Mouse (Mus musculus) ES-E14 (cell line): ENCODE measurements around the gene Acads. TPM values are rescaled to one million over a fixed set of nuclear protein-coding genes. Genes with fewer than 3 reads are reported as not detected.
A peak's percentile ranks its signal among the peaks of the same experiment; 100 is the strongest.

Experiments used
- DNase-seq: peaks from one replicate; pipeline ENCODE4 v3.0.0-alpha.2; 2013; ENCODE audit warnings: low read depth, low spot score
- H3K27ac ChIP-seq: 2 replicates; pipeline ENCODE4 v1.5.1; 2012; ENCODE audit warnings: low read depth, mild to moderate bottlenecking, low read length, moderate library complexity, mixed read lengths; ENCODE audit not compliant: poor library complexity, insufficient read depth, severe bottlenecking
- H3K36me3 ChIP-seq: 2 replicates; pipeline ENCODE4 v1.6.1; 2012; ENCODE audit warnings: mild to moderate bottlenecking, low read length, moderate library complexity, mixed read lengths; ENCODE audit not compliant: control insufficient read depth, poor library complexity, insufficient read depth, severe bottlenecking
- H3K4me1 ChIP-seq, 2 experiments: fragments of 150-350 bp in 1 of 2; sonication (generic) in 1 of 2; 2 replicates each; pipeline ENCODE4 v1.6.1; 2012; ENCODE audit warnings: low read length in 2 of 2, mild to moderate bottlenecking in 1 of 2, mixed read lengths in 1 of 2; ENCODE audit not compliant: control insufficient read depth in 2 of 2, insufficient read depth in 2 of 2, poor library complexity in 1 of 2
- H3K4me3 ChIP-seq, 2 experiments: fragments of 150-350 bp in 1 of 2; sonication (generic) in 1 of 2; 2 replicates each; pipeline ENCODE4 v1.5.1; 2012; ENCODE audit warnings: low read length in 2 of 2, low read depth in 1 of 2, mild to moderate bottlenecking in 1 of 2, mixed read lengths in 1 of 2; ENCODE audit not compliant: insufficient read depth in 1 of 2, poor library complexity in 1 of 2, severe bottlenecking in 1 of 2
- H3K9ac ChIP-seq: 2 replicates; pipeline ENCODE4 v1.6.1; 2012; ENCODE audit warnings: low read depth, mild to moderate bottlenecking, low read length, mixed read lengths; ENCODE audit not compliant: poor library complexity, insufficient read depth, severe bottlenecking
- H3K9me3 ChIP-seq: fragments of 150-350 bp; sonication (generic); 2 replicates; pipeline ENCODE4 v1.6.1; 2012; ENCODE audit warnings: low read depth, mild to moderate bottlenecking, low read length; ENCODE audit not compliant: control insufficient read depth, insufficient read depth
- CHD2 ChIP-seq: IDR thresholded peaks from 2 replicates; pipeline ENCODE4 v1.6.1; 2014; ENCODE audit warnings: mild to moderate bottlenecking, low read depth, low read length, inconsistent platforms
- HCFC1 ChIP-seq: IDR thresholded peaks from 2 replicates; pipeline ENCODE4 v1.6.1; 2012; ENCODE audit warnings: low read length, inconsistent platforms, borderline replicate concordance; ENCODE audit not compliant: insufficient read depth
- MAFK ChIP-seq: IDR thresholded peaks from 2 replicates; pipeline ENCODE4 v1.6.1; 2014; ENCODE audit warnings: mild to moderate bottlenecking, low read depth, low read length, inconsistent platforms; ENCODE audit not compliant: insufficient read depth
- ZC3H11A ChIP-seq: IDR thresholded peaks from 2 replicates; pipeline ENCODE4 v1.6.1; 2012; ENCODE audit warnings: low read depth, mild to moderate bottlenecking, inconsistent platforms, low read length, borderline replicate concordance
- ZNF384 ChIP-seq: IDR thresholded peaks from 2 replicates; pipeline ENCODE4 v1.6.1; 2012; ENCODE audit warnings: low read depth, low read length, inconsistent platforms
- in situ Hi-C, 2 experiments: fragments of 600-800 bp; cut with MboI; formaldehyde crosslinking; loops; one replicate each; pipeline ENCODE4 v1.15.1; 2025; ENCODE audit warnings: low sequenced_read_pairs in 2 of 2, inconsistent platforms in 1 of 2; ENCODE audit not compliant: unreplicated experiment in 2 of 2
- total RNA-seq: library from RNA; depleted of rRNA; stranded (reverse); fragments of 300-350 nt; gene quantifications from 2 replicates; pipeline ENCODE4 v1.2.3, GENCODE M21; 2012

Gene Acads
- total RNA-seq, 1 experiment, result 41.1 TPM

GRCm38 (mm10) chr5:115160655-115161054 is 41.5 kb upstream of the Acads start:
- no peaks in the 10 kb centered on the region for H3K9me3 ChIP-seq
- TF ChIP-seq ZC3H11A (no peak), HCFC1 (no peak), CHD2 (no peak), MAFK (no peak), ZNF384 (no peak)
- peaks cover 0 to 3% of the 10 kb centered on the region in 2 experiments; a peak in 3 of 4 replicates for H3K4me1 ChIP-seq
- H3K36me3 ChIP-seq, result no peaks in the 10 kb centered on the region
- H3K27ac ChIP-seq, result no peak overlapping the region
- H3K9ac ChIP-seq, result no peak overlapping the region
- no peak overlapping the region for H3K4me3 ChIP-seq
- in situ Hi-C loops, result no loop called here
- no peak for DNase-seq

- no peak for TF ChIP-seq ZC3H11A
- no peak for TF ChIP-seq ZNF384
- TF ChIP-seq HCFC1, result no peak
- no peak for TF ChIP-seq MAFK
- TF ChIP-seq CHD2, result no peak
- in situ Hi-C loops, result no loop called here
- H3K4me1 ChIP-seq, result peaks cover 0 to 8% of the 10 kb centered on the region in 2 experiments
Observed at GRCm38 (mm10) chr5:115159165-115159564, 40.0 kb upstream of the Acads start.

GRCm38 (mm10) chr5:115158040-115158983 is 39.2 kb upstream of the Acads start, which contains the start of gene Mlec:
Gene Mlec, minus strand, starts transcription at chr5:115158179.
- TF ChIP-seq MAFK, result no peak
- TF ChIP-seq ZC3H11A, result no peak
- no peak for TF ChIP-seq ZNF384
- TF ChIP-seq CHD2, result no peak
- peak; percentile 76 for TF ChIP-seq HCFC1
- peaks cover 0 to 9% of the 10 kb centered on the region in 2 experiments for H3K4me1 ChIP-seq
- DNase-seq, result peak; percentile 97
- peaks cover 3% of the 10 kb centered on the region; the same call in 1 of the 2 replicates for H3K36me3 ChIP-seq
- H3K9me3 ChIP-seq, result no peaks in the 10 kb centered on the region
- H3K27ac ChIP-seq, result peak within 1 kb of the TSS; percentile 85
- peak within 1 kb of the TSS; percentile 90 for H3K9ac ChIP-seq
- in situ Hi-C loops, result no loop called here
- peak within 1 kb of the TSS; percentile 87 to 89 for H3K4me3 ChIP-seq

More at GRCm38 (mm10) chr5:115159165-115159564, 40.0 kb upstream of the Acads start:
- DNase-seq, result no peak
- peak overlapping the region; percentile 65; the same call in 1 of the 2 replicates for H3K9ac ChIP-seq
- no peaks in the 10 kb centered on the region; the same call in 1 of the 2 replicates for H3K36me3 ChIP-seq
- no peaks in the 10 kb centered on the region for H3K9me3 ChIP-seq
- peak overlapping the region; percentile 74 to 89 for H3K4me3 ChIP-seq
- H3K27ac ChIP-seq, result no peak overlapping the region

GRCm38 (mm10) chr5:115156933-115157589 is 37.9 kb upstream of the Acads start:
- Histone ChIP-seq H3K9ac (peak overlapping the region; percentile 90), H3K27ac (peak overlapping the region; percentile 73; the same call in 1 of the 2 replicates), H3K36me3 (peaks cover 5% of the 10 kb centered on the region; the same call in 1 of the 2 replicates), H3K4me1 (peaks cover 6 to 18% of the 10 kb centered on the region in 2 experiments), H3K4me3 (peak overlapping the region; percentile 87 to 89), H3K9me3 (no peaks in the 10 kb centered on the region)
- DNase-seq, result no peak
- TF ChIP-seq ZNF384, result peak; percentile 85
- no peak for TF ChIP-seq CHD2
- TF ChIP-seq HCFC1, result no peak
- no peak for TF ChIP-seq MAFK
- in situ Hi-C loops, result no loop called here
